Mouse (Mus musculus) T-helper 2 cell (primary cell): Measurements from ENCODE around the gene Psmb3.

Source experiments
- in situ Hi-C: fragments of 300-600 bp; cut with MboI, MseI; formaldehyde crosslinking; loops from one replicate; pipeline ENCODE4 v1.15.1; 2025; ENCODE audit warnings: high pct_unique_total_duplicates

Gene Psmb3

DNA sequence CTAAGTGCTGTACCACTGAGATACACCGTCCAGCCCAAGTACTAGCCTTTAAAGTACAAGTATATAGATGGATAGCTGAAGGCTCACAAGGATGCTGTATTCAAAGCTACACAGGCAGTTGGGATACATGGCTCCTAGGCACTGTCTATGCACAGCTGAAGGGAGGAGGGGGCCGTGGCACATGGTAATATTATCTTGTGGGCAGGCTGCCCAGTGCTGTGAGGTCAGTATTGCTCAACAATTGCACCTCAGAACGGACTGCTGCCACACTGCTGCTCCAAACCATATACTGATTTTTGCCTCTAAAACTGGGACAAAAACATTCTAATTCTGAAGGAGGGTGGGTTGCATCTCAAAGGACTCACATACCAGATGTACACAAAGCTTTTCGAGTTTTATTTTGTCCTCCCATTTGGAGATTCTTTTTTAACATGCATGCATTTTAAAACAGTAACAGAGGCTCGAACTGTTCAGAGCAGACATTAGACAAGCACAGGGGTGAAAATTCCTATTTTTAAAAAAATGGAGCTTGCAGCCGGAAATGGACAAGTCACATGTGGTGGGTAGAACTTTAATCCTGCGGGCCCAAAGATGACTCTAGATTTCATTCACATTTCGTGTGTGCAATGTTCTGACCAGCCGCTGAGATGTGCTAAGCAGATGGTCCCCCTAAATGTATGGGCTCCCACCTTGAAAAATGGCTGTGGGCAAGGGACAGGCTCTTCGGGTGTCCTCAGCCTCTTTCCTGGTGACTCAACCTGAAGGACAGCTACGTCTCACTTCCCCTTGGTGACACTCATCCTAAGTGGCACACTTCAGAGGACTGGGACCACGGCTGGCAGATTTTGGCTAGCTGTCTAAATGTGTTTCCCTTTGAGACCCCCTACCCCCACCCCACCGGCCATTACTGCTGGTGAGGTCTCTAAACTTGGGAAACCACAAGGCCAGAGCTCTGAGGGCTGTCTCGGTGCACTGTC lies 11.9 kb downstream of the Psmb3 start:
- in situ Hi-C loops: no loop called here

- in situ Hi-C loops: no loop called here
These were observed 12.8 kb downstream of the Psmb3 start for GRCm38 (mm10) chr11:97716021-97716420.

GRCm38 (mm10) chr11:97717369-97718280 lies 14.4 kb downstream of the Psmb3 start:
- in situ Hi-C loops: no loop called here

DNA sequence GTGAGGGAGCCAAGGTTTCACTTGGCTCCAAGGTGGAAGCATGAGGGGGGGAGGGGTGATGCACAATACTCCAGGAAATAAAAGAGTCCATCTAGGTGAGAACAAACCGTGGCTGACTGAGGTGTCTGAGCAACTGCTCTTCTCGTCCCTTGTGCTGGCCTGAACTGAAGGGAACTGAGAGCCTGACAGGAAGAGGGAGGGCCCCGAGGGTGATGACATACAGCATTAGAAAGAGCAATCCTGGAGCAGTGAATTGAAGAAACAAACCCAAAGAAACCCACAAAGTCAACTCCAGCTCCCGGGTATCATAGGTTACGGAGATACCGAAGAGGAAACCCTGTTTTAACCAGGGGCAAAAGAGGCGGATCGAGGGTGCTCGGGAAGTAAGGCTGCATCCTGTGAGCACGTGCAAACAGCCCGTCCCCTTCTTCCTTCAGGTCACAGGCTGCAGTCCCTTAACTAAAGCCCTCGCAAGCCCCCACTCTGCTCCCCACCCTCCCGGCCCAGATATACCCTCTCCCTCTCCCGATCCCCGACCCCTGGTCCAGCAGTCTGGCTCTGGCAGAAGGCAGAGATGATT lies 15.2 kb downstream of the Psmb3 start:
- in situ Hi-C loops: no loop called here

- in situ Hi-C loops: no loop called here
These were observed 15.8 kb downstream of the Psmb3 start for GRCm38 (mm10) chr11:97719041-97719440.

DNA sequence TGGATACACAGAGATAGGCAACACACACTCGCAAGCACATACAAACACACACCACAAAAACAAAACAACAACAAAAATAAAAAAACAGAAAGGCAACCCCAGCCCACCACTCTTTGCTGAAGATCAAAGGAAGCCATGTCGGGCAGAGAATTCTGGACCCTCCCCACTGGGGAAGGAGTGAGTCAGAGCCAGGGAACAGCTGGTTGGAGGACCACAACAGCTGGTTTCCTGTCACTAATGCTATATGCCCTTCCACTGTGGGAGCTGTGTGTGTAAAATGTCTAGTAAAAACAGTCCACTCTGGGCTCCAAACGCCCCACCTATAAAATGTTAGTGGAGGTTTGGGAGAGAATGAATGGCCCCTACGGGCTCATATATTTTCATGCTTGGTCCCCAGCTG lies 18.1 kb downstream of the Psmb3 start:
- in situ Hi-C loops: no loop called here

GRCm38 (mm10) chr11:97723709-97724108 lies 20.5 kb downstream of the Psmb3 start:
- in situ Hi-C loops: no loop called here

GRCm38 (mm10) chr11:97728311-97728710 lies 25.1 kb downstream of the Psmb3 start:
- in situ Hi-C loops: no loop called here

DNA sequence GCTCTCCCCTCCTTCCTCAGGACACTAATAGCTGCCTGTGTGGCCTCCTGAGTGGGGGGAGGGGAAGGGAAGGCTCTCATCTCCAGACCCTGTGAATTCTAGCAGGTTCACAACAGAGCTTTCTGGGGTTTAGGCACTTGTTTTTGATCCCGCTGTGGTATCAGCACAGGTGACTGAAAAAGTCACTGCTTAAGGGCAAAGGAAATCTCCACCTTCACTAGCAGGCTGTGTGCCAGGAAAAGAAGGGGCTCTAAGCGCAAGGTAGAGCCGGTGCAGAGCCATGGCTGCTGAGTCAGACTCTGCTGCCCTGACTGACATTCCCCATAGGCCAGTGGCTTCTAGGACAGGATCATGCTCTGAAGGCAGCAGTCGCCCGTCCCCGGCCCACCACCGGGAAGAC lies 25.5 kb downstream of the Psmb3 start:
- in situ Hi-C loops: no loop called here

DNA sequence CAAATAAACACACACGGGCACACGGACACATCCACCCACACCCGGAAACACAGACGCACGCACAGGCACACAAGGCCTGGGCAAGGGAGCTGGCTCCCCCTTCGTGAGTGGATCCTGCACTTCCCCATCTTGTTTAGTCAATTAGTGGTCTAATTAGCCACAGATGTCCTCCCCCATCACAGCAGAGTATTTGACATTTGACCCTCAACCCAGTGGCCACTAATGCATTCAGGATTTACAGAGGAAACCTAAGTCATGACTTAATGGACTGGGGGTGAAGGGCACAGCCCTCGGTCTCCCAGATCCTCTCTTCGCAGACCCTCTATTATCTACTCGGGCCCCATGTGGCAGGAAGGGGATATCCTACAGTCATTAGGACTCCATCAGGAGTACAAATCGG lies 30.5 kb downstream of the Psmb3 start:
- in situ Hi-C loops: no loop called here

GRCm38 (mm10) chr11:97734810-97735209 lies 31.6 kb downstream of the Psmb3 start:
- in situ Hi-C loops: loop anchor here (5.0 kb wide), 1 partner anchor 33 kb away; the partner anchor contains the start of genes Pcgf2 and Psmb3

- in situ Hi-C loops: loop anchor here (5.0 kb wide), 1 partner anchor 34 kb away; the partner anchor contains the start of genes Pcgf2 and Psmb3
These were observed 33.4 kb downstream of the Psmb3 start for GRCm38 (mm10) chr11:97736645-97737044.

DNA sequence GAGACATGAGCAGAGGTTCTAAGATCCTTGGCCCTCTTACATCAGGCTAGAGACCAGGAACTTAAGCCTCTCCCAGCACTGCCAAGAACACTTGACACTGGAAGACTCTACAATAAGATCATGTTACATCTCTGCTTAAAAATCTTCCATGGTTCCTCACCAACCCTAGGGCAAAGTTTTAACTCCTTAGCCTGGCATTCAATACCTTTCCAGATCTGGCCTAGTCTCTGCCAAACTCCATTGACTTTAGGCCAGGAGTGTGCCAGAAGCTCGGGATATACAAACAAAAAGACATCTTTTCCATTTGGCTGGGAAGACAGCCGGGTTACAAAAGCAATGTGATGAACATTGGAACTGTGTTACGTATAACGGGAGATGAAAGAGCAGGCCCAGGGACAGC lies 34.4 kb downstream of the Psmb3 start:
- in situ Hi-C loops: loop anchor here (5.0 kb wide), 1 partner anchor 35 kb away; the partner anchor contains the start of genes Pcgf2 and Psmb3

DNA sequence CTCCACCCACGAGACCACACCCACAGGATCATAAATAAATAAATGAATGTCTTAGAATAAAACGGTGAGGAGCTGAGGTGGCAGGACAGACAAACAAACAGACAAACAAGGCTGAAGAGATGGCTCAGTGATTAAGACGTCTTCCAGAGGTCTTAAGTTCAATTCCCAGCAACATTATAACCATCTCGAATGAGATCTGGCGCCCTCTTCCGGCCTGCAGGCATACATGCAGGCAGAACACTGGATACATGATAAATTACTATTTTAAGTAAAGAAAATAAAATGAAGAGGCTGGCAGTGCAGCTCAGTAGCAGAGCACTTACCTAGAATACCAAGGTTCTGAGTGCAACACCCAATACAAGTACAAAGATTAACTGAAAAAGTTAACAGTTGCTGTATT lies 35.5 kb downstream of the Psmb3 start:
- in situ Hi-C loops: loop anchor here (5.0 kb wide), 1 partner anchor 36 kb away; the partner anchor contains the start of genes Pcgf2 and Psmb3

GRCm38 (mm10) chr11:97739155-97739554 lies 36.0 kb downstream of the Psmb3 start:
- in situ Hi-C loops: loop anchor here (5.0 kb wide), 1 partner anchor 37 kb away; the partner anchor contains the start of genes Pcgf2 and Psmb3

GRCm38 (mm10) chr11:97740190-97740589 lies 37.0 kb downstream of the Psmb3 start:
- in situ Hi-C loops: no loop called here

DNA sequence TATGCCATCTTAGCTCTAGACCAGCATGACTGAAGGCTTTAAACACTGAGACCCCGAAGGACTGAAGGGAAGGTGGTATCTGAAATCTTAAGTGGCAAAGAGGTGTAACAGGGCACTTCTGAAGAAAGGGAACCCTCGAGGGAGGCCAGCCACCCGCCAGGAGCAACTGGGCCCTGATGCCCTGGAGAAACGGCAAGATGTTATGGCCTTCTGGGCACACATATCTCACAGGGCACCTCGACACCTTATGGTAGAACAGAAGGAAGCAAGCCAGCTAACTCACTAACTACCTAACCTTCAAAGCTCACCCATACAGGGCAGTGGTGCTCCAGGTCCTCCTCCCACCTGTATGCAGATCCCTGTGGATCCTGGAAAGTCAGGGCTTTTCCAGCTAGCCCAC lies 39.0 kb downstream of the Psmb3 start:
- in situ Hi-C loops: no loop called here

DNA sequence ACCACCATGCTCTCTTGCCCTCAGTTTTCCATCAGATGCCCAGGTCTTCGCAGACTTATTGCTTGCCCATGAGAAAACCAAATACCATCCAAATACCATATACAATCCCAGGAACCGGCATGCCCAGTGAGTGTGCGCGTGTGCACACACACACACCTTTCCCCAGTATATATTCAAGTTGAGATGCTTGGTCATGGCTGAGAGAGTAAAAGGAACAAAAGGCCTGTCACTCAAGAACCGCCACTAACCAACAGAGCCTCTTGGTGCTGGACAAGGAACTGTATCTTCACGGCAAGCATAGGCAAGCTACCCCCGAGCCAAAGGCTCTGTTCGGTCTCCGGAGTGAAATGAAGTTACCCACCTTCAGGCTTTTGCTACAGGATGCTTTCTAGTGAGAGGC lies 39.4 kb downstream of the Psmb3 start:
- in situ Hi-C loops: no loop called here

GRCm38 (mm10) chr11:97743423-97743822 lies 40.2 kb downstream of the Psmb3 start:
- in situ Hi-C loops: no loop called here

GRCm38 (mm10) chr11:97744063-97744717 lies 41.0 kb downstream of the Psmb3 start, which contains the start of gene Pip4k2b:
Gene Pip4k2b (minus strand): TSS chr11:97744704.
- in situ Hi-C loops: no loop called here
